Mouse (Mus musculus) lung, adult 2 months (tissue): ENCODE data around the gene Slc26a10.

Source experiments
- CTCF ChIP-seq: fragments of 200-500 bp; IDR thresholded peaks from 2 replicates; pipeline ENCODE4 v1.5.1; 2011; ENCODE audit warnings: mild to moderate bottlenecking, low read length, control low read depth; ENCODE audit not compliant: insufficient read depth
- POLR2A ChIP-seq: fragments of 200-500 bp; IDR thresholded peaks from 2 replicates; pipeline ENCODE4 v1.6.1; 2011; ENCODE audit warnings: low read depth, mild to moderate bottlenecking, control low read depth, low read length, borderline replicate concordance; ENCODE audit errors: extremely low read depth

DNA sequence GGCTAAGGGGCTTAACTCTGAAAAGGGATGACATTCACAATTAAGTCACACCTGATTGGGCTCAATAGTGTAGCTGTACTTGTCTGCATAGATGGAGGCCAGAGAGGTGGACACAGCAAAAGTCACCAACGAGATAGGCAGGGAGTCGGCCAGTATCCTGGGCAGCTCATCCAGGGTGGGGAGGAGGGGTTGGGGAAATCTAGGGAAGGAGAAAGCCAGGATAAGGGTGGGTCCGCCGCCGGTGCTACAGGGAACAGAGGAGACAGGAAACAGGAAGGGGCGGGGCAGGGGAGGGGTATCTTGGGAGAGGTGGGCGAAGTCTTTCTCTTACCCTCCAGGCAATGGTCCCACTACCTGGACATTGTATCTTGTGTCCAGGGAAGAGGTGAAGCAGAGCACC is 3.7 kb downstream of the Slc26a10 start:
- TF ChIP-seq POLR2A (no peak), CTCF (no peak)
